Comparison of ENCODE assay signal across 12 mouse cellular contexts in the genomic region with DNA sequence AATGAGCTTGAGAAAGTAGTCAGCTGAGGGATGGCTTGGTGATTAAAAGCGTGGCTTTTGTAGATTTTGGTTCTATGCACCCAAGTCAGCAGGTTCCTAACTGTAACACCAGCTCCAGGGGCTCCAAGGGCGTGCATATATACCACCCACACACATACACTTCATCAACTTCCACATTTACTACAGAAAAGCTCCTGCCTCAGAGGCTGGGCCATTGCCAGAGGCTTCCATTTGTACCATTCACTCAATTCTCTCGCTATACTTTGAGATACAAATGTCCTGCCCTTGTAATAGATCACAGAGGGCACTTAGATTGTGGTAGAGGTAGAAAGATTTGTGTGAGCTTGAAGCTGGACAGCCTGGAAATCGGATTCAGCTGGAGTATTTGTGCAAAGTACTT. TPM values are rescaled to one million over a fixed set of nuclear protein-coding genes. Genes with fewer than 3 reads are reported as not detected.
DNase-seq lines count a peak whose midpoint lies in the region; ATAC-seq and TF ChIP-seq lines count a peak whose summit lies in the region.
"Had no signal": no experiment of that assay in that cellular context is flagged by ENCODE, and none has a peak within 500 bp of the region (broad histone marks: within the 10 kb centered on the region; RNA-seq: fewer than 3 reads in every experiment).

No protein-coding gene starts in this region.

- 78% methylated on average over 4 of the region's 4 CpGs for WGBS in intestine, embryonic 15.5 days
- 77% methylated on average over 4 of the region's 4 CpGs for WGBS in intestine, postnatal 0 days
- WGBS in liver, embryonic 15.5 days (ENCODE audit: insufficient replicate concordance) = 65% methylated on average over 4 of the region's 4 CpGs

- TF ChIP-seq CTCF in intestine, postnatal 0 days (IDR thresholded peaks at IDR 0.05; ENCODE audit: low read depth) = no peak

- peak; percentile 26; the same call in 1 of the 2 replicates for ATAC-seq in intestine, embryonic 15.5 days
- ATAC-seq in intestine, postnatal 0 days = no peak
- no peak for ATAC-seq in liver, embryonic 15.5 days (ENCODE audit: insufficient read depth)
- ATAC-seq: forebrain, postnatal 0 days had no signal

- H3K36me3 ChIP-seq in intestine, embryonic 15.5 days = no peaks in the 10 kb centered on the region
- no peaks in the 10 kb centered on the region for H3K36me3 ChIP-seq in intestine, postnatal 0 days (ENCODE audit: control insufficient read depth, insufficient read depth)
- H3K36me3 ChIP-seq in liver, embryonic 15.5 days (replicated peaks) = no peaks in the 10 kb centered on the region
- H3K36me3 ChIP-seq: embryonic facial prominence, embryonic 13.5 days; hindbrain, embryonic 15.5 days; stomach, embryonic 15.5 days had no signal

- peak; percentile 51 for DNase-seq in ES-CJ7 (ENCODE audit: low read depth, low spot score)
- DNase-seq in R1 (ENCODE audit: low read depth, low spot score) = peak; percentile 39
- DNase-seq in frontal cortex, postnatal 10 days (ENCODE audit: low spot score in 2 of 2) = no peak
- no peak for DNase-seq in gastrocnemius, postnatal 25 days

- H3K9me3 ChIP-seq in intestine, embryonic 15.5 days = no peaks in the 10 kb centered on the region
- H3K9me3 ChIP-seq in intestine, postnatal 0 days (ENCODE audit: control insufficient read depth) = no peaks in the 10 kb centered on the region
- H3K9me3 ChIP-seq in liver, embryonic 15.5 days (replicated peaks) = no peaks in the 10 kb centered on the region
- H3K9me3 ChIP-seq: embryonic facial prominence, embryonic 13.5 days; hindbrain, embryonic 15.5 days; stomach, embryonic 15.5 days had no signal

- no peak overlapping the region for H3K4me3 ChIP-seq in intestine, embryonic 15.5 days (replicated peaks)
- no peak overlapping the region for H3K4me3 ChIP-seq in intestine, postnatal 0 days (ENCODE audit: low read depth, low read length)
- H3K4me3 ChIP-seq in liver, embryonic 15.5 days (replicated peaks) = no peak overlapping the region
- H3K4me3 ChIP-seq: embryonic facial prominence, embryonic 13.5 days; hindbrain, embryonic 15.5 days; stomach, embryonic 15.5 days had no signal

- no peak overlapping the region for H3K9ac ChIP-seq in intestine, embryonic 15.5 days
- no peak overlapping the region for H3K9ac ChIP-seq in intestine, postnatal 0 days (ENCODE audit: low read depth, low read length)
- H3K9ac ChIP-seq in liver, embryonic 15.5 days = no peak overlapping the region
- H3K9ac ChIP-seq: embryonic facial prominence, embryonic 13.5 days; forebrain, postnatal 0 days; hindbrain, embryonic 15.5 days; stomach, embryonic 15.5 days had no signal

- no peaks in the 10 kb centered on the region for H3K27me3 ChIP-seq in intestine, embryonic 15.5 days (replicated peaks)
- H3K27me3 ChIP-seq in intestine, postnatal 0 days (replicated peaks; ENCODE audit: control insufficient read depth, insufficient read depth, low read length) = no peaks in the 10 kb centered on the region
- no peaks in the 10 kb centered on the region for H3K27me3 ChIP-seq in liver, embryonic 15.5 days
- H3K27me3 ChIP-seq: embryonic facial prominence, embryonic 13.5 days; hindbrain, embryonic 15.5 days; stomach, embryonic 15.5 days had no signal

- no peak overlapping the region for H3K27ac ChIP-seq in intestine, embryonic 15.5 days
- no peak overlapping the region for H3K27ac ChIP-seq in intestine, postnatal 0 days (ENCODE audit: low read depth, low read length)
- peak overlapping the region; percentile 19; the same call in 1 of the 2 replicates for H3K27ac ChIP-seq in liver, embryonic 15.5 days (replicated peaks)
- H3K27ac ChIP-seq: embryonic facial prominence, embryonic 13.5 days; hindbrain, embryonic 15.5 days; stomach, embryonic 15.5 days had no signal

- H3K4me2 ChIP-seq in intestine, embryonic 15.5 days (replicated peaks) = no peak overlapping the region
- no peak overlapping the region for H3K4me2 ChIP-seq in intestine, postnatal 0 days (replicated peaks; ENCODE audit: low read depth)
- H3K4me2 ChIP-seq in liver, embryonic 15.5 days = no peak overlapping the region
- H3K4me2 ChIP-seq: embryonic facial prominence, embryonic 13.5 days; hindbrain, embryonic 15.5 days; midbrain, embryonic 11.5 days; stomach, embryonic 15.5 days had no signal

- H3K4me1 ChIP-seq in intestine, embryonic 15.5 days (replicated peaks) = 0 out of 2 replicates have a peak, but pooled peaks cover 6% of the 10 kb centered on the region
- H3K4me1 ChIP-seq in intestine, postnatal 0 days (replicated peaks; ENCODE audit: control insufficient read depth, insufficient read depth, low read length) = no peaks in the 10 kb centered on the region
- peaks cover 21% of the 10 kb centered on the region for H3K4me1 ChIP-seq in liver, embryonic 15.5 days (replicated peaks)
- H3K4me1 ChIP-seq: stomach, embryonic 15.5 days had no signal

RNA-seq across cellular contexts. Expression of gene Lactb, which starts 26.2 kb away (rescaled TPM):
- 7.2 and 8.2 TPM in 2 replicates for polyA plus RNA-seq in intestine, embryonic 15.5 days (2015; fragmentation: Nextera tagmentation; extraction: Ambion mirVana)
- 14.9 and 17.2 TPM in 2 replicates for polyA plus RNA-seq in intestine, postnatal 0 days (2015; fragmentation: Nextera tagmentation; extraction: Ambion mirVana)
- 4.7 and 4.8 TPM in 2 replicates for polyA plus RNA-seq in liver, embryonic 15.5 days (2015; fragmentation: Nextera tagmentation; extraction: Ambion mirVana)
- total RNA-seq in gastrocnemius, postnatal 25 days (2021) = 10 to 100 TPM; 17.8 to 19.5 TPM

RNA-seq across cellular contexts. Expression of gene Tpm1, which starts 47.7 kb away (rescaled TPM):
- polyA plus RNA-seq in intestine, embryonic 15.5 days (2015; fragmentation: Nextera tagmentation; extraction: Ambion mirVana) = 994 and 1,099 TPM in 2 replicates
- 1,318 and 1,424 TPM in 2 replicates for polyA plus RNA-seq in intestine, postnatal 0 days (2015; fragmentation: Nextera tagmentation; extraction: Ambion mirVana)
- 117 and 136 TPM in 2 replicates for polyA plus RNA-seq in liver, embryonic 15.5 days (2015; fragmentation: Nextera tagmentation; extraction: Ambion mirVana)
- total RNA-seq in gastrocnemius, postnatal 25 days (2021) = over 10,000 TPM; 20,359 to 26,033 TPM

RNA-seq across cellular contexts. Expression of gene Rps27l, which starts 55.6 kb away (rescaled TPM):
- polyA plus RNA-seq in intestine, embryonic 15.5 days (2015; fragmentation: Nextera tagmentation; extraction: Ambion mirVana) = 830 and 881 TPM in 2 replicates
- 712 and 778 TPM in 2 replicates for polyA plus RNA-seq in intestine, postnatal 0 days (2015; fragmentation: Nextera tagmentation; extraction: Ambion mirVana)
- polyA plus RNA-seq in liver, embryonic 15.5 days (2015; fragmentation: Nextera tagmentation; extraction: Ambion mirVana) = 368 and 453 TPM in 2 replicates
- 100 to 1,000 TPM; 198 to 200 TPM for total RNA-seq in gastrocnemius, postnatal 25 days (2021)

Comparison
In these comparisons a context has a peak if more than half of its experiments do, and no peak if none do; other contexts are left out.
1. DNase-seq: peak in ES-CJ7 (single experiment) and R1 (single experiment); none in frontal cortex, postnatal 10 days (0 of 2) and gastrocnemius, postnatal 25 days (single experiment).